Mouse (Mus musculus): ENCODE measurements at regions not wholly inside any gene's neighbourhood (a gene's known extent, or its start where the extent isn't known, plus 50 kb on each side); places are given as distances from the start of the nearest gene placed in this dataset.

GRCm38 (mm10) chr2:72838085-72838727 lies 142.0 kb downstream of the Sp3 start:
- DNase-seq, result peak; percentile 40

DNA sequence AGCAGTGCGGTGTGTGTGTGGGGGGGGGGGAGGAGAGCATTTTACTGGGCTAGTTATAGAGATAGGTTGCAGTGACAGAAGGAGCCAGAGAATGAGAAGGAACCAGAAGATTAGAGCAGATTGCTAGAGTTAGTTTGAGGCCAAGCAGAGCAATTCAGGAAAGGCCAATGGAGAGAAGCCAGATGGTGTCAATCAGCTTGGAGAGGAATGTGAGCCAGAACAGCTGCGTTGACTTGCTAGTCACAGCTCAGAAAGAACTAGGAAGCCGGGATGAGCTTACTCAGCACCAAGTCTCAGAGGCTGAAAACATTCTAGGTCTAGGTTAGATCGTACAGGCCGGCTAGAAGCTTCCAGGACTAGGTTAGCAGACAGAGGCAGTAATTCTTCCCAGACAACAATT lies 140.6 kb downstream of the Sp3 start:
- DNase-seq, result no peak

- DNase-seq, result peak; percentile 21
Observed at GRCm38 (mm10) chr2:72841367-72841766, 138.9 kb downstream of the Sp3 start.

- DNase-seq, result no peak
Observed at GRCm38 (mm10) chr2:72843610-72844009, 136.6 kb downstream of the Sp3 start.

GRCm38 (mm10) chr2:72849441-72850192 lies 130.6 kb downstream of the Sp3 start:
- no peak for DNase-seq

DNA sequence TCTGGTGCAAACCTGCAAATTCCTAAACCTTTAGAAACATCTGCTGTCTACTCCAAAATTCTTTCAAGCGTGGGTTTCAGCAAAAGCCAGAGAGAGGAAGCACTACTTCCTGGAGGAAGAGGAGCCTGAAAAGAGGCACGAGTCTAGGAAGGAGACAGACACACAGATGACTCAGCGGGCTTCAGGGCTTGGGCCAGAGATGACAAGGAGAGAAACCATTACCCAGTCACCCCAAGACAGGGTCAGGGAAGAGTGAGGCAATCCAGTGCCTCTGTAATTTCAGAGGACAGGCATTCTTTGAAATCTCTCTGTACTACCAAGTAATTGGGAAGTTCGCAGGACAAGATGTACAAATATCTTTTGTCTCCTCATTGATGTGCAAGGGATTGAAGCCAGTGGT lies 127.7 kb downstream of the Sp3 start:
- no peak for DNase-seq

DNA sequence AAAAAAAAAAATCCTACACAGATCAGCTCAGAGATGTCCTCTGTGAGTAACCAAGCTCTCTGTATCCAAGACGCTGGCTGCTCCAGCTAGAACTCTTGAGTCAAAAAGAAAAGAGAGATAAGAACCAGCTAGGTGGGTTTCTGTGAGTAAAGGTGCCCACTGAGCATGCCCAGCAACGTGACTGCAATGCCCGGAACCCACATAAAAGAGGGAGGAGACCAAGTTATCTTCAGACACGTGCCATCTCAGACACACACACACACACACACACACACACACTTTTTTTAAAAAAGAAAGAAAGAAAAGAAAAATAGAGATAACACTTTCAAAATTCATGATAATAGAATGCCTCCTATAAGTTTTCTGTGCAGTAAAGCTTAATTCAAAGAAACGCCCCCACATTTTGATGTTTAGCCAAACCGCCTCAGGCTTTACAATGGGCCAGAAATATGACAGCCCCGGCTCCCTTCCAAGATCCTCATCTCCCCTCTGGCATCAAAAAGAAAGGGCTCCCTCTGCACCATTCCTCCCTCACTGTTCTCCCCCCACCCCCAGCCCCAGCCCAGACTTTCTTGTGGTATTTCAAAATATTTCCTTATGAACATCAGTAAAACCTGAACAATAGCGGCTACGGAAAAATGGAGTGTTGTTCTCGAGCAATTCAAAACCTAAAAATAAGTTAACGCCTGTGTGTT lies 124.8 kb downstream of the Sp3 start:
- no peak for DNase-seq

GRCm38 (mm10) chr2:72855971-72856755 lies 124.1 kb downstream of the Sp3 start:
- no peak for DNase-seq

GRCm38 (mm10) chr2:72857377-72857776 lies 122.9 kb downstream of the Sp3 start:
- DNase-seq, result no peak

DNA sequence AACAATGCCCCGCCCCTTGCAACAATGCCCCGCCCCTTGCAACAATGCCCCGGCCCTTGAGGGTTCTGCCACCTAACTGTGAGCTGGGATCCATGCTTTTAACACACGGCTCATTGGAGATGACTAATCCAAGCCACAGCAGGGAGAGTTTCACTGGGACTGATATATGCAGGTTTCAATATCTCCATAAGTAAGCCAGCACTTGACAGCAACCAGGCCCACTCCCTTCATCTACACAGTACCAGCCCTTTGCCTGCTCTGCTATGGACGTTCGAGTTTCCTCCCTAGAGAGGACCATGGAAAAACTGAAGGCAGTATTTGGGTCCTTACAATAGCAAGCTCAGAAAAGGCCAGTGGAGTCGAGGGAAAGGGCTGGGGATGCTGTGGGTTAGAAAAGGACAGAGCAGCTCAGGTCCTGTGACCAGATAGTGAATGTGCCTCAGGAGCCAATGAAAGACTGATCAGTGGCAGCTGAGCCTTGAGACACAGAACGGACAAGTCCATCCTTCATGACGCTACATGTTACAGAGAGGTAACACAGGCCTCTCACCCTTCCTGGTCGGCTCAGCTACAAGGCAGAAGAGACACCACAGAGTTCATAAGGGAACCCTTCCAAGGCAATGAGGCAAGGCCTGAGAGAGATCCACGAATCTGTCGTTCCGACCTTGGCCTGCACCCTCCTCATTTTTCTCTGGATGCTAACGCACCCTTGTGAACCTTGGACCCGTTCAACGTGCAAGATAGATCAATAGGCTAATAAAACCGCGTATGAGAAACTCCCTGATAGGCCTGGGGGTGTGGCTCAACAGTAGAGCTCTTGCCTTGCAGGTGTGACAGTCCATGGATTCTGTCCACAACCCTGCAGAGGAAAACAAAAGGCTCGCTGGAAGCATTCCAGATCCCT lies 114.5 kb downstream of the Sp3 start:
- peak; percentile 48 for DNase-seq

- DNase-seq, result no peak
Observed at GRCm38 (mm10) chr2:72866366-72866688, 113.9 kb downstream of the Sp3 start.

DNA sequence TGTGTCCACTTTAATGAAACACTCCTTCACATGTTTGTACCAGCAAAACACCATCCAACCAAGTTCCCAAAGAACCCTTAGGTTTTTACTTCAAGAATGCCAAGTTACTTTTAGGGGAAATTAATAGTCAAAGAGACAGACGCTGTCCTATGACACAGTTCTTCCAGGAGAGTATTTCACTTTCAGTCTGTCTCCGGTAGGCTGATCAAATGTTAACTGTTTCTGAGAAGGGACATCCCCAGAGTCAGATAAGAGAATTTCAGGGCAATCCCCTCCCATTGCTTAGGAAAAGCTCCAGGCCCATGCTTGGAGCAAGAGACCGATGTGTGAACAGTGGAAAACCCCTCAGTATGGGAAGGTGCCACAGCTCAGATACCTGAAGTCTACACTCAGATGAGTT lies 112.1 kb downstream of the Sp3 start:
- no peak for DNase-seq

DNA sequence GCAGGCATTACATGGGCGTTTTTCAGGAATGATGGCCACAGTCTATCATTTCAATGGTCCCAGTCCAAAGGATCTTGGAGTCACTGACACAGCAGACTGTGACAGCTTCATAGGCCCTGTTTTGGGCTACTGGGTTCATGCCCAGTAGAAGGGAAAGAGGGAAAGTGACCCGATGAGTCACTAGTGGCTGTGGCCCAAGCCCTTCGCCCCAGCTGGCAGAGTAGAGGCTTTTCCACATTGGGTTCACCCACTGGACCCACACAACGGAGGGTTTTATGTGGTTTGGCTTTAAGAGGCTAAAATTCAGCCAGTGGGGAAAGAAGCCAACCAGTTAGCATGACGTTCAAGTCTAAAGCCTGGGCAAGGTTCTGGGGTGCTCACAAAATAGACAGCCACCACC lies 108.4 kb downstream of the Sp3 start:
- DNase-seq, result no peak

- no peak for DNase-seq
Observed at GRCm38 (mm10) chr2:72873948-72874347, 106.3 kb downstream of the Sp3 start.

- no peak for DNase-seq
Observed at GRCm38 (mm10) chr2:72874533-72874932, 105.7 kb downstream of the Sp3 start.

- DNase-seq, result no peak
Observed at GRCm38 (mm10) chr2:72875677-72876076, 104.6 kb downstream of the Sp3 start.

DNA sequence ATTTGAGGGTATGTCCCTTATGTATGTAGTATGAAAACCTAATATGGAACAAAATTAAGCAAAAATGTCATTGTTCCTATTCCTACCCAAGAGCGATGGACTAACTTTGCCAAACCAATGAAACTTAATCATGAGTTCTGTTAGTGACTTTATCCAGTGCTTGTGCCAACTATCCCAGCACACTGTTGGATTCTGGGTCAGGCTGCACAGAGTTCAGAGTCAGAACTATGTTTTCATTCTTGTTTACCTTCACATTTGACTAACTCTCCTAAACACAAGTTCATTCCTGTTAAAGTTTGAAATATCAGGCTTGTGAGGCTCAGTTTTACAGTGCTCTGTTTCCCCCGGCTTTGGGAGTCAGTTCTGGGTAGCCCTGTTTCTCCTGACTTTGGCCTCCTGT lies 100.2 kb downstream of the Sp3 start:
- DNase-seq, result no peak

DNA sequence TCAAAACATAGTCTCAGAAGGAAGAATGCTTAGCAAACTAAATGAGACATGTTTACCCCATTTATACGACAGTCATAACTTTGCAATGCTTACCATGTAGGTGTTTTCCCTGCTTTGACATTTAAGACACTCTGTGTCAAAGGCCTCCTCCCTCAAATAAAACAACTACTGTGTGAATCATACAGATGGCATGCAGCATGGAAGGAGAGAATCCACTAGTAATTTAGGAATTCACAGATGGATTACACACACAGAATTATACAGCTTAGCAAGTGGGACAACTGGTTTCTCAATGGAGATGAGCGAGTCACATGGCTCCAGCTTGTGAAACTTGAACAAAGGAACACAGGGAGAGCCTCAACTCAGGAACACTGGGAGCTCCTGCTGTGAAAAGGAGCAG lies 98.7 kb downstream of the Sp3 start:
- no peak for DNase-seq

DNA sequence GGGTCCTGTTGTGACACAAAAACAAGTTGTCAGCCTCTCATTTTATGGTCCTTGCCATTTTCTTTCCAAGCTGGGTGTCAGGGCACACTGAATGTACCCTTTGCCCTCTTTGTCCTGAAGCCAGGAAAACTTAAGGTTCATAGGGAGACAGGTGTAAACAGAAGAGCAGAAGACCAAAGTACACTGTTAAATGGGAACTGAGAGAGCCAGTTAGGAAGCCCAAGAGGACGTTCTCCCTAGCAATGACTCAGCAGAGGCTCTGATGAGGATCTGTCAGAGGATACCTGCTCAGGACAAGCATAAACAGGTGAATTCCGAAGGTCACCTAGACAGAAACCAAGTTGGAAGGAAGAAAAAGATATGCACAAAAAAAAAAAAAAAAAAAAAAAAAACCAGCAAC lies 94.0 kb downstream of the Sp3 start:
- no peak for DNase-seq
